Mouse (Mus musculus): ENCODE data around the gene Zfp853.

DNA sequence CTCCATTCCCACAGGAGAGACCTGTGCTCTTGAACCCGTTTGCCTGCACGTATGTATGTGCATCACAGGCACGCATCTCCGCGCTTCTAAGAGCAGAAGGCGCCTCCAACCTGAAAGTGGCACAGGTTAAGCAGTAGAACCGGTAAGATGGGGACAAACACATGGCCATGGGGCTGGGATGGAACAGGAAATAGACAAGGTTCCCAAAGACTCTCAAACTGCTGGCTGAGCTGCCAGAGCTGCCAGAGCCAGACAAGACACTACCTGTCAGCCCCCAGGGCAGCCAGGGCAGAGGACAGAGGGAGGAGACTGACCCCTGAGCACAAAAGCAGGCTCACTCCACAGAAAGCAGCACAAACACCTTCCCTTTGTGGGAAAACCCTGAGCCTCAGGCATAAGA, 16.5 kb upstream of the Zfp853 start:
- TF ChIP-seq CTCF (IDR thresholded peaks at IDR 0.05; ENCODE audit: borderline replicate concordance, control insufficient read depth, extremely low read depth, insufficient read depth, low read length, poor library complexity) (no peak), POLR2A (IDR thresholded peaks at IDR 0.05; ENCODE audit: control insufficient read depth, extremely low read depth, insufficient read depth, low read length, poor library complexity) (no peak)

All from thymus, adult 2 months (tissue).